Mouse (Mus musculus) heart, postnatal 0 days (tissue): ENCODE results near the gene Mark2.

ENCODE experiments used
- CTCF ChIP-seq: IDR thresholded peaks from 2 replicates; pipeline ENCODE4 v1.5.1; 2016; ENCODE audit warnings: antibody characterized with exemption, control low read depth, low read depth
- EP300 ChIP-seq: IDR thresholded peaks from 2 replicates; pipeline ENCODE4 v1.6.1; 2016; ENCODE audit warnings: antibody characterized with exemption, low read depth

GRCm38 (mm10) chr19:7240782-7241690 lies 100.6 kb downstream of the Mark2 start, which contains the start of gene Naa40:
- TF ChIP-seq CTCF (no peak), EP300 (no peak)
